Mouse (Mus musculus) limb, embryonic 11.5 days (tissue): Measurements from ENCODE around the gene Ovol2. TPM values are rescaled to one million over a fixed set of nuclear protein-coding genes. Genes with fewer than 3 reads are reported as not detected.
A peak's percentile ranks its signal among the peaks of the same experiment; 100 is the strongest.

ENCODE experiments used
- ATAC-seq: fragments of 200-750 bp; cut with Nextera tagmentation; 2 replicates; pipeline ENCODE4 v1.8.0; 2017; ENCODE audit warnings: low read depth; ENCODE audit not compliant: insufficient number of reproducible peaks, low FRiP score, low TSS enrichment
- DNase-seq: peaks from one replicate; pipeline ENCODE4 v3.0.0-alpha.2; 2015; ENCODE audit warnings: low spot score
- H3K27ac ChIP-seq: fragments of 300-500 bp; sonication (generic); replicated peaks from 2 replicates; pipeline ENCODE4 v1.5.1; 2014; ENCODE audit warnings: low read depth, mild to moderate bottlenecking, low read length
- H3K27me3 ChIP-seq: fragments of 300-500 bp; sonication (generic); 2 replicates; pipeline ENCODE4 v1.6.1; 2014; ENCODE audit warnings: mild to moderate bottlenecking, low read length, mixed read lengths; ENCODE audit not compliant: control insufficient read depth, insufficient read depth
- H3K36me3 ChIP-seq: fragments of 300-500 bp; sonication (generic); 2 replicates; pipeline ENCODE4 v1.6.1; 2014; ENCODE audit warnings: mild to moderate bottlenecking, low read length, moderate library complexity, mixed read lengths; ENCODE audit not compliant: control insufficient read depth, insufficient read depth
- H3K4me1 ChIP-seq: fragments of 300-500 bp; sonication (generic); 2 replicates; pipeline ENCODE4 v1.6.1; 2014; ENCODE audit warnings: low read length, mixed read lengths; ENCODE audit not compliant: control insufficient read depth, insufficient read depth
- H3K4me2 ChIP-seq: fragments of 300-500 bp; sonication (generic); 2 replicates; pipeline ENCODE4 v1.6.1; 2014; ENCODE audit warnings: low read depth, mild to moderate bottlenecking, moderate library complexity; ENCODE audit not compliant: severe bottlenecking
- H3K4me3 ChIP-seq: fragments of 300-500 bp; sonication (generic); 2 replicates; pipeline ENCODE4 v1.5.1; 2014; ENCODE audit warnings: low read depth, low read length
- H3K9ac ChIP-seq: fragments of 300-500 bp; sonication (generic); 2 replicates; pipeline ENCODE4 v1.6.1; 2014; ENCODE audit warnings: mild to moderate bottlenecking, low read length
- H3K9me3 ChIP-seq: fragments of 300-500 bp; sonication (generic); 2 replicates; pipeline ENCODE4 v1.6.1; 2016; ENCODE audit warnings: low read length; ENCODE audit not compliant: control insufficient read depth
- WGBS: fragments of 180-500 bp; shearing (Covaris S2); extraction: QIAGEN DNeasy Blood & Tissue Kit; methylation state at CpG from one replicate; pipeline ENCODE4 v1.1.7; 2014; 5-methylcytosine and 5-hydroxymethylcytosine counted together
- polyA plus RNA-seq: library from polyadenylated mRNA; unstranded; fragments of >200 nt; fragmentation: Nextera tagmentation; extraction: Ambion mirVana; gene quantifications from 2 replicates; pipeline ENCODE4 v1.2.1, GENCODE M21; 2014

The Ovol2 gene
- polyA plus RNA-seq, 1 experiment from 2014 or later = 0.53 TPM

- H3K4me1 ChIP-seq = no peaks in the 10 kb centered on the region
- H3K4me2 ChIP-seq = no peak overlapping the region
- peaks cover 2% of the 10 kb centered on the region; the same call in 1 of the 2 replicates for H3K36me3 ChIP-seq
- WGBS = 92% methylated on average over 5 of the region's 5 CpGs
- no peak overlapping the region for H3K9ac ChIP-seq
- no peak overlapping the region for H3K27ac ChIP-seq
- H3K4me3 ChIP-seq = no peak overlapping the region
- H3K9me3 ChIP-seq = no peaks in the 10 kb centered on the region
- no peaks in the 10 kb centered on the region for H3K27me3 ChIP-seq
- no peak for ATAC-seq
- DNase-seq = no peak
Measured at GRCm38 (mm10) chr2:144279742-144280141, 52.2 kb downstream of the Ovol2 start.

- no peaks in the 10 kb centered on the region for H3K27me3 ChIP-seq
- no peak overlapping the region for H3K4me3 ChIP-seq
- no peak overlapping the region for H3K4me2 ChIP-seq
- no peak for DNase-seq
- H3K9me3 ChIP-seq = no peaks in the 10 kb centered on the region
- no peak for ATAC-seq
- no peak overlapping the region for H3K9ac ChIP-seq
- H3K36me3 ChIP-seq = peaks cover 2% of the 10 kb centered on the region; the same call in 1 of the 2 replicates
- no peaks in the 10 kb centered on the region for H3K4me1 ChIP-seq
- WGBS = 90% methylated on average over 3 of the region's 3 CpGs
- no peak overlapping the region for H3K27ac ChIP-seq
Measured at GRCm38 (mm10) chr2:144276885-144277284, 55.1 kb downstream of the Ovol2 start.

GRCm38 (mm10) chr2:144274741-144275140 lies 57.2 kb downstream of the Ovol2 start:
- no peak for ATAC-seq
- no peaks in the 10 kb centered on the region; the same call in 1 of the 2 replicates for H3K4me1 ChIP-seq
- no peak overlapping the region for H3K4me3 ChIP-seq
- DNase-seq = no peak
- H3K9me3 ChIP-seq = no peaks in the 10 kb centered on the region
- no peak overlapping the region for H3K27ac ChIP-seq
- H3K4me2 ChIP-seq = no peak overlapping the region
- no peak overlapping the region for H3K9ac ChIP-seq
- no peaks in the 10 kb centered on the region for H3K27me3 ChIP-seq
- H3K36me3 ChIP-seq = peaks cover 2% of the 10 kb centered on the region; the same call in 1 of the 2 replicates
- WGBS = 57% methylated on average over 8 of the region's 8 CpGs

GRCm38 (mm10) chr2:144272088-144272487 lies 59.9 kb downstream of the Ovol2 start:
- Histone ChIP-seq H3K9me3 (no peaks in the 10 kb centered on the region), H3K4me2 (no peak overlapping the region), H3K27ac (no peak overlapping the region), H3K4me3 (no peak overlapping the region), H3K27me3 (no peaks in the 10 kb centered on the region), H3K36me3 (0 out of 2 replicates have a peak, but pooled peaks cover 2% of the 10 kb centered on the region), H3K4me1 (no peaks in the 10 kb centered on the region; the same call in 1 of the 2 replicates), H3K9ac (no peak overlapping the region)
- ATAC-seq (no peak), DNase-seq (no peak)
- 94% methylated on average over 12 of the region's 12 CpGs for WGBS

- Histone ChIP-seq H3K36me3 (no peaks in the 10 kb centered on the region), H3K4me1 (no peaks in the 10 kb centered on the region; the same call in 1 of the 2 replicates), H3K9ac (peak within 1 kb of the TSS; percentile 99), H3K4me3 (peak within 1 kb of the TSS; percentile 96), H3K9me3 (no peaks in the 10 kb centered on the region), H3K27me3 (no peaks in the 10 kb centered on the region), H3K27ac (peak within 1 kb of the TSS; percentile 94), H3K4me2 (peak within 1 kb of the TSS; percentile 61)
- under 1% methylated on average over 92 of the region's 93 CpGs for WGBS
- ATAC-seq (peak; percentile 94), DNase-seq (peak; percentile 96)
Measured at GRCm38 (mm10) chr2:144270507-144271420, 61.2 kb downstream of the Ovol2 start, which contains the start of the genes Mgme1 and Snx5. Gene Mgme1, plus strand, starts transcription at chr2:144270663. Gene Snx5, minus strand, starts transcription at chr2:144270906.

- no peaks in the 10 kb centered on the region for H3K27me3 ChIP-seq
- peak overlapping the region; percentile 94 for H3K27ac ChIP-seq
- H3K4me1 ChIP-seq = no peaks in the 10 kb centered on the region; the same call in 1 of the 2 replicates
- DNase-seq (no peak), ATAC-seq (no peak)
- under 1% methylated on average over 24 of the region's 33 CpGs for WGBS
- H3K4me3 ChIP-seq = peak overlapping the region; percentile 96
- no peaks in the 10 kb centered on the region for H3K9me3 ChIP-seq
- peak overlapping the region; percentile 99 for H3K9ac ChIP-seq
- peak overlapping the region; percentile 61 for H3K4me2 ChIP-seq
- no peaks in the 10 kb centered on the region for H3K36me3 ChIP-seq
Measured at GRCm38 (mm10) chr2:144269679-144270475, 62.1 kb downstream of the Ovol2 start.

- no peaks in the 10 kb centered on the region for H3K27me3 ChIP-seq
- no peak overlapping the region for H3K27ac ChIP-seq
- H3K4me1 ChIP-seq = no peaks in the 10 kb centered on the region; the same call in 1 of the 2 replicates
- ATAC-seq (no peak), DNase-seq (no peak)
- H3K36me3 ChIP-seq = no peaks in the 10 kb centered on the region
- no peaks in the 10 kb centered on the region for H3K9me3 ChIP-seq
- peak overlapping the region; percentile 61 for H3K4me2 ChIP-seq
- H3K9ac ChIP-seq = peak overlapping the region; percentile 99; the same call in 1 of the 2 replicates
- WGBS = under 1% methylated on average over 11 of the region's 11 CpGs
- peak overlapping the region; percentile 96 for H3K4me3 ChIP-seq
Measured at GRCm38 (mm10) chr2:144269306-144269650, 62.7 kb downstream of the Ovol2 start.
